Mouse (Mus musculus) gastrocnemius, adult 18-20 months (tissue): ENCODE results near the gene Il27. TPM values are rescaled to one million over a fixed set of nuclear protein-coding genes. Genes with fewer than 3 reads are reported as not detected.
A peak's percentile ranks its signal among the peaks of the same experiment; 100 is the strongest.

ENCODE experiments used
- DNase-seq: peaks from one replicate; pipeline ENCODE4 v3.0.0; 2021; ENCODE audit warnings: low spot score
- long read RNA-seq, 2 experiments: library from polyadenylated mRNA; stranded (forward); transcript quantifications; one replicate each; pipeline ENCODE4 v2.0.0; 2021
- total RNA-seq, 2 experiments: library from RNA; stranded (reverse); gene quantifications; 2 replicates each; pipeline ENCODE4 v1.2.3; 2021

Il27 gene
- under 1 TPM in 1 of 2 experiments, not detected in 1; 0.31 TPM for total RNA-seq
- long read RNA-seq, experiment 1, result 0 reads
- long read RNA-seq, experiment 2, result 0 reads

GRCm38 (mm10) chr7:126594862-126595561 is at the start of gene Il27:
Gene Il27, minus strand, starts transcription at chr7:126594941.
- no peak for DNase-seq

DNA sequence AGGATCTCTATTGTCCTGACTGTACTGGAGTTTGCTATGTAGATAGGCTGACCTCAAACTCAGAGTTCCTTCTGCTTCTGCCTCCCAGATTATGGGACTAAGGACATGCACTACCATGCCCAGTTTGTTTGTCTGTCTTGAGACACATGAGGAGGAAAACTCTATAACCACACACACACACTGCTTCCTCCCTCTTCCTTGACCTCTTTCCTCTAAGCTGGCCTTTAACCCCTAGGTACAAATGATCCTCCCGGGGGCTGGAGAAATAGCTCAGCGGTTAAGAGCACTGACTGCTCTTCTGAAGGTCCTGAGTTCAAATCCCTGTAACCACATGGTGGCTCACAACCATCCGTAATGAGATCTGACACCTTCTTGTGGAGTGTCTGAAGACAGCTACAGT is 49.6 kb upstream of the Il27 start:
- no peak for DNase-seq

GRCm38 (mm10) chr7:126643244-126643617 is 48.5 kb upstream of the Il27 start:
- DNase-seq, result peak; percentile 44

- DNase-seq, result no peak
Measured at GRCm38 (mm10) chr7:126642545-126643243, 48.0 kb upstream of the Il27 start.

DNA sequence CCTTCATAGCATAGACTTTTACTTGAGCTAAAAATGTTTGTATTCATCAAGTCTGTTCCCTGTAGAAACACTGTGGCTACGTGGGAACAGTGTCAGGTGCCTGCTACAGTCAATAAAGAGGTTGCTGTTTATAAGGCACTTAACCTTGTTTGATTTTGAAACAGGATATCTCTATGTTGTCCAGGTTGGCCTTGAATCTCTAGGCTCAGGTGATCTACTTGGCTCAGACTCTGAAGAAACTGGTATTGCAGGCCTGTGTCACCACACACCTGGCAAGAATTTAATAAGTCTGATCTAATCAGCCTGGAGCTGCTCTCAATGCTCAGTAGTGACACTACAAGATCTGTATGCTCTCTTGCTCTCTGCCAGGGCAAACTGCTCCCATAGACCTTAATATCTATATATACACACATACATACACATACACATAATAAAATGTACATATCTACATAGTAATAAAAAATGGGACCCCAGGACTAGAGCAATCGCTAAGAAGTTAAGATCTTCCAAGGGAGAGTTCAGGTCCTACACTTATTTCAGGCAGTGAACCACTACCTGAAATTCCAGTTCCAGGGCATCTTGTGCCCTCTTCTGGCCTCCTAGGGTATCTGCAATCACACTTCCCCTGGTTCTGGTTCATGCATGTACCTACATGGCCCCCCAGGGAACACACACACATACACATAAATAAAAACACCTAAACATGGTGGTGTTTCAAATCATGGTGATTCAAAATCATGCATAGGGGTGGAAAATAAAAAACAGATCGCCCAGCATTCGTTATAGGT is 42.2 kb upstream of the Il27 start:
- DNase-seq, result peak; percentile 50

- DNase-seq, result no peak
Measured at GRCm38 (mm10) chr7:126635375-126635774, 40.6 kb upstream of the Il27 start.

GRCm38 (mm10) chr7:126632478-126632877 is 37.7 kb upstream of the Il27 start:
- no peak for DNase-seq

DNA sequence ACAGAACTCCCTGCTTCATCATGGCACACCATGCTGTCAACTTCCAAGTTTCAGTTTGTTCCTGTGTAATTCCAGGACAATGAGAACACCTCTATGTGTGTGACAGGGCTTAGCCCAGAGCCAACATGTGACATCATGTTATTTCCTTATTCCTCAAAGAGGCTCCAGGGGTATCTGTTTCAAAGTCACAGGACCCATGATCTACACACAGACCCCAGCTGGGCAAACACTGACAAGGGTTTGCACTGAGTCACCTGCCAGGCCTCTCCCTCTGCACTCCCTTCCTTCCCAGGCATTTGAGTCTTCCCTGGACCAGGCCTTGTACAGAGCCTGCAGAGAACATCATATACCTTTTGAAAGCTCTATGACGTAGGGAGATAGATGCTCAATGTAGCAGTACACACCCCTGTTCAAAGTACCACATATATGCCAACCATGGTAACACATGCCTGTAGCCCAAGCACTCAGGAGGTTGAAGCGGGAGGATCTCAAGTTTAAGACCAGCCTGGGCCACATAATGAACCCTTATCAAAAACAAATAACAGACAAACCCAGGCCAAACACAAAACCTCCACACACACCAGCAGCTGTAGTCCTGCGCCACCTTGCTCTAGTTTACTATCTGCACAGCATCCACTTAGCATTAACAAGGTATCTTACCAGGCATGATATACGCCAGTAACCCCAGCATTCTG is 36.2 kb upstream of the Il27 start, which contains the start of gene Nupr1:
TSS of gene Nupr1 (minus strand) at position 38 of the 695 bp plus-strand sequence.
- DNase-seq, result no peak

- no peak for DNase-seq
Measured at GRCm38 (mm10) chr7:126629915-126630314, 35.2 kb upstream of the Il27 start.

DNA sequence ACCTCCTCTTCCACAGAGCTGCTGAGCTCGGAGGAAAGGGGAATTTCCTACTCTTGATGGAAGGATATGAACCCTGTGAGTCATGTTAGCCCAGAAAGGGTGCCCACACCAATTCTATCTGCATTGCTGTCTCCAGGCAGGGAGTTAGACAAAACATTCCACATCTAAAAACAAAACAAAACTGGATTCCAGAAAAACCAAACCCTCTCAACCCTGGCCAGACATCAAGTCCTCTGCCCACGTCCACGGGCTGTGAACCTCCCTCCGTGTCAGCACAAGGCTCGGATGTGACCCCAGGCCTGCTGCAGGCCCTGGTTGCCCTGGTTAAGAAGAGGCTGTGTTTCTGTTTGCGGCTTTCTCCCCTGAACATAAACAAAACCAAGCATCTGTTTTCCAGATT is 33.4 kb upstream of the Il27 start:
- DNase-seq, result no peak

DNA sequence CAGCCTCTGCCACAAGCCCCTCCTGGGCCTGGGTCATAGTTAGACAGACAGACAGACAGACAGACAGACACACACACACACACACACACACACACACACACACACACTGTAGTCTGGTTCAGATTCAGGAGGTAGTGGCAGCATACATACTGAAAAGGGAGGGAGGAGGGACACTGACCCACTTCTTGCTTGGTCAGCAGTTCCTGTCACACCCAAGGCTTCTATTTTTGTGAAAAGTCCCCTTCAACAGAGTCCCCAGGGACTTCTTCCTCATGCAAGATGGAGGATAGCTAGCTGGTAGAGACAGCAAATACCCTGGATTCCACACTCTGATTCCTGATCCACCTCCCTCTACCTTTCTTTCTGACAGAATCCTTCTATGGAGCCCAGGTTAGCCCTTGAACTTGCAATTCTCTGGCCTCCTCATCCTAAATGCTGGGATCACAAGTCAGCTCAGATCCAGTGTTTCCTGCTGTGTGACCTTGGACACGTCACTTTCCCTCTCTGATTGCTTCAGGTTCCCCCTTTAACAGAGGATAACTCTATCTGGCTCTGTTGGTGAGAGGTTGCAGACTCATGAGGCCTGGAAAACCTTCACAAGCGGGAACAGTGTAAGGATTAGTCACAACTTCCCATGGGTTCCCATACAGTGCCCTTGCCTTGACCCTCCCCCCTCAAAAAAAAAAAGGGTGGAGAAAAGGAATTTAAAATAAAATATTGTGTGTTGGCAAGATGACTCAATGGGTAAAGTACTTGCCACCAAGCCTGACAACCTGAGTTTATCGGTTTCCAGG is 31.3 kb upstream of the Il27 start:
- no peak for DNase-seq

- peak; percentile 92 for DNase-seq
Measured at GRCm38 (mm10) chr7:126625369-126625768, 30.6 kb upstream of the Il27 start.

DNA sequence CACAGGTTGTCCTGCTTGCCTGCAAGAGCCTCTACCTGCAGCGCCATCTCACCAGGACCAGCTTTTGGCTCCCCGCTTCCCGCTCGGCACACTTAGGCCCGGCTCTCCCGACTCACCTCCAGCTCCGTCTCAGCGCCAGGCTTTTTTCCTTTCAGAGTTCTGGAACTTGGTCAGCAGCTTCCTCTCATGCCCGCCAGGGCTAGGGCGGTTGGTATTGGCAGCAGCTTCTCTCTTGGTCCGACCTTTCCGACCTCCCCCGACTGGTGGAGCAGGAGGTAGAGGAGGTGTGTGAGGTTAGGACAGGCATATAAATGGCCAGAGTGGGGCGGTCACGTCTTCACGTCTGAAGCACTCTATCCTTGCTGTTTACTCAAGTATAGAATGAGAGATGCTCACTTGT is 30.0 kb upstream of the Il27 start:
- peak; percentile 20 for DNase-seq

GRCm38 (mm10) chr7:126623381-126623780 is 28.6 kb upstream of the Il27 start:
- no peak for DNase-seq

GRCm38 (mm10) chr7:126621452-126622359 is 27.0 kb upstream of the Il27 start:
- peak; percentile 16 for DNase-seq

- no peak for DNase-seq
Measured at GRCm38 (mm10) chr7:126619559-126620275, 25.0 kb upstream of the Il27 start.

DNA sequence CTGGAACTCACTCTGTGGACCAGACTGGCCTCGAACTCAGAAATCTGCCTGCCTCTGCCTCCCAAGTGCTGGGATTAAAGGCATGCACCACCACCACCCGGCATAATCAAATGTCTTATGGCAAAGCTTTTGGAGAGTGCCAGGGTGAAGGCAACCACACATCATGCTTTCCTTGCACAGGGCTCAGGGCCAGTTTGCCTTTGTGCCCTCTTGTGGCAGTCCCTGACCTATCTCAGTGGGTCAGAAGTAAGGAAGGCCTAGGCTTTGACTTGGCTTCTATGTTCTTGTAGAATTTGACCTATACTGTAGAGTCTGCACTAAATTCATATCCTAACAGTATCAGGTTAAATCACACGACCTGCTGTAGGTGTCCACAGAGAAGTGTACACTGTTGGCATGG is 22.0 kb upstream of the Il27 start:
- no peak for DNase-seq

DNA sequence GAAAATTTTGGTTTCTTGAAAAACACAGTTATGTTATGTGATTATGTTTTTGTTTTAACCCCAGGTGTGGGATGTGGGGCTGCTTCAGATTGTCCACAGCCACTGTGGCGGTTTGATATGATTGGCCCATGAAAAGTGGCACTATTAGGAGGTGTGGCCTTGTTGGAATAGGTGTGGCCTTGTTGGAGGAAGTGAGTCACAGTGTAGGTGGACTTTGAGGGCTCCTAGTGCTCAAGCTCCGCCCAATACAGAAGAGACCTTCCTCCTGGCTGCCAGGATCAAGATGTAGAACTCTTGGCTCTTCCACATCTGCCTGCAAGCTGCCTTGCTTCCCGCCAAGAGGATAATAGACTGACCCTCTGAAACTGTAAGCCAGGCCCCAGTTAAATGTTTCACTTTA is 18.0 kb upstream of the Il27 start:
- DNase-seq, result no peak

DNA sequence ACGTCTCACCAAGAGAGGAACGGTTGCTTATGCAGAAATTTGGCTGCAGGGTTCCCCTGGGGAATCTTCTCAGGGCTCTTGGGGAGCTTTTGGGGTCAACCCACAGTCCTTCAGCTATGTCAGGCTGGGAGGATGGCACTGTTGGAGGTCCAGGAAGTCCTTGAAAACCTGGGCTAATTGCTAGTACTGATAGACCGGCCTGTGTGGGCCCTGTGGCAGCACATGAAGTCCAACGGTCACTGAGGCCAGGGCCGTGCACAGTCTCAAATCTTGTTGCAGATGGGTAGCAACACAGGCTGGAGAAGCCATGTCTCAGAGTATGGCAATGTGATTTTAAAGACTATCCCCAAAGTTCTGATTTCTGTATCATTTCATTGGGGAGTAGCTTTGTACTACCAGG is 13.1 kb upstream of the Il27 start:
- DNase-seq, result no peak
